Mouse (Mus musculus): ENCODE measurements around the gene Adgrv1. TPM values are rescaled to one million over a fixed set of nuclear protein-coding genes. Genes with fewer than 3 reads are reported as not detected.

The Adgrv1 gene
- polyA plus RNA-seq, 1 experiment from 2014 or later: 10.9 TPM

DNA sequence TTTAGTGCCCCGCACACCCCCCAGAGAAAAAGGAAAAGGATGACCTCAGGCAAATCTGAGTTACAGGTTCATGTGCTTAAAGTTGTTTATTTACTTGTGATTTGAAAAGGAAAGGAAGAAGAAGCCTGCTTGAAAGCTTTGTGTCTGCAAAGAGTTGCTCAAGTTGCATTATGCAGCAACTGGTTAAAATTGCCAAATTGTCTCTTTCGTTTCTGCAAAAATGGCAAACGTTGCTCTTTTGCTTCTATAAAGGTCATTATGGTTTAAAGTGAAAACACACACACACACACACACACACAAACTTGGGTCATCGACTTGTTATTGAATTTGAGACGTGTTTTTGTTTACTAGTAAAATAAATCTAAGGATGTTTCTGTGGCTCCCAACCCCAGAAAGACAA, 500.3 kb downstream of the Adgrv1 start:
- no peaks in the 10 kb centered on the region for H3K27me3 ChIP-seq (replicated peaks; ENCODE audit: low read depth, poor library complexity, severe bottlenecking)
- H3K36me3 ChIP-seq (replicated peaks): no peaks in the 10 kb centered on the region
- DNase-seq (ENCODE audit: low spot score): no peak
- no peak overlapping the region for H3K4me3 ChIP-seq
- no peak overlapping the region for H3K27ac ChIP-seq (replicated peaks)
- WGBS: 63% methylated on average over 5 of the region's 5 CpGs
- H3K9me3 ChIP-seq: no peaks in the 10 kb centered on the region
- H3K4me1 ChIP-seq: peaks cover 43% of the 10 kb centered on the region

DNA sequence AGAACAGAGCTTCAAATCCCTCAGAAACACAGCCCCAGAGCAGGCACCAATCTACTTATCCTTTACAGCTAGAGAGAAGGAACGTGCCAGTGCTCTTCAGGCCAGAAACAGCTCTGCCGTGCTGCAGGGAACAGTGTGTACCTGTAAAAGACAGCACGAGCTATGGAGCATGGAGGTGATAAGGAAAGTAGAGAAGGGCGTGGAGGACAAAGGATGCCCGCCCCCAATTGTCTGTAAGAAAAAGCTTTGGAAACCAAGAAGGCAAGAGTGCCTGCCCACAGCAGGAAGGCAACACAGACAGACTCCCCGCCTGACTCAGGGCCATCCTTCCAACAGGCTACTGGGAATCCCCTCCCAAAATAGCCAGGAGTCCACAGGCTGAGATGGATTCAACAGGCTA, 501.1 kb downstream of the Adgrv1 start:
- Histone ChIP-seq H3K27ac (replicated peaks) (0 out of 2 replicates have a peak overlapping the region, but pooled peaks have one; percentile 20), H3K4me1 (peaks cover 43% of the 10 kb centered on the region), H3K4me3 (no peak overlapping the region), H3K36me3 (replicated peaks) (no peaks in the 10 kb centered on the region), H3K27me3 (replicated peaks; ENCODE audit: low read depth, poor library complexity, severe bottlenecking) (no peaks in the 10 kb centered on the region), H3K9me3 (no peaks in the 10 kb centered on the region)
- 39% methylated on average over 6 of the region's 6 CpGs for WGBS
- DNase-seq (ENCODE audit: low spot score): no peak

DNA sequence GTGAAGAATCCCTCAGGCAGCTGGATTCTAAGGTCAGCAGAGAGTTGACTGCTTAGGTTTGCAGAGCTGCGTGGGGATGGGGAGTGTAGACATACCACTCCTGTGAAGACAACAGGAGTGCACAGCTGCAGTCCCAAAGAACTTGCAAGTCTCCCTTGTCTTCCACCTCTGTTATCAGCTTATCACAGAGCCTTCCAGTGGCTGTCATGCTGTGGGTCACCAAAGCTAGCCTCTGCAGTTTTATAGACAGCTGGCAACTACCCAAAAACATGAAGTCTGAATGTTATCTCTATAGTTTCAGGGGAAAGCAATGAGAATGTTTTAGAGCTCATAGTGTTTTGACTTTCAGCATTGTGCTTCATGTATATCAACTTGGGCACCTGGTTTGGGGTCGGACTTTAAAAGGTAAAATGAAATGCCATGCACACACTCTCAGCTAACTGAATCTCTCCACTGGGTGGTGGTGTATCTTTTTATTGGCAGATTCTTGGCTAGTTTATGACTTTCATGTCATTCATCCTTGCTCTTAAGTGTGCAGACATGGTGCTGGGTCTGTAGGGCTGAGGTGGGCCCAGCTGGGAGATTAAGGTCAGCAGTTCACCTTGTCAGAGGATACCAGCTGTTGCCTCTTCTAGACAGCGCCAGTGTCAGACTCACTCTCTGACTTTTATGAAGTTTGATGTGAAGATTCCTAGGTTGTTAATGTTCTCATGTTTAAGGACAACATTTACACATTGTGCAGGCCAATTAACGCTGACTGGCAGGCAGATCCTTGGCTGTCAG, 502.0 kb downstream of the Adgrv1 start:
- Histone ChIP-seq H3K36me3 (replicated peaks) (no peaks in the 10 kb centered on the region), H3K4me3 (no peak overlapping the region), H3K4me1 (peaks cover 36% of the 10 kb centered on the region), H3K9me3 (no peaks in the 10 kb centered on the region), H3K27me3 (replicated peaks; ENCODE audit: low read depth, poor library complexity, severe bottlenecking) (no peaks in the 10 kb centered on the region), H3K27ac (replicated peaks) (no peak overlapping the region)
- WGBS: 74% methylated on average over 4 of the region's 4 CpGs
- no peak for DNase-seq (ENCODE audit: low spot score)

DNA sequence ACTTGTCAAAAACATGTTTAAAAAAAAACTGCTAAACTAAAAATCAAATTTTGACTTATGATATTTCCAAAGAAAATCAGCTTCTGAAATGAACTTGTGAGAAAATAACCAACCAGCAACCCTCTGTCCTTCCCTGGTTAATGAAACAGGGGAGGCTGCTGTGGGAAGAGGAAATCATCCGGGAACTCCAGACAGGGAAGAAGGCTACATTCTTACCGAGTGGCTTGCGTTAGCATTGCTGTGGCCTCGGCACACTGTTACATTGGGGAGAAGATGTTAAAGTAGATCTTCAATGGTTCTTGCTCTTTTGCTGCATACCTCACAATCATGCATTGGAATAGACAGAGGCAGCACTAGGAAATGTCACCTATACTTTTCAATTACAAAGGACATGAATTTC, 507.1 kb downstream of the Adgrv1 start:
- Histone ChIP-seq H3K27ac (replicated peaks) (no peak overlapping the region), H3K4me1 (no peaks in the 10 kb centered on the region), H3K9me3 (no peaks in the 10 kb centered on the region), H3K27me3 (replicated peaks; ENCODE audit: low read depth, poor library complexity, severe bottlenecking) (no peaks in the 10 kb centered on the region), H3K4me3 (no peak overlapping the region), H3K36me3 (replicated peaks) (no peaks in the 10 kb centered on the region)
- WGBS: 85% methylated on average over 4 of the region's 4 CpGs
- DNase-seq (ENCODE audit: low spot score): no peak

DNA sequence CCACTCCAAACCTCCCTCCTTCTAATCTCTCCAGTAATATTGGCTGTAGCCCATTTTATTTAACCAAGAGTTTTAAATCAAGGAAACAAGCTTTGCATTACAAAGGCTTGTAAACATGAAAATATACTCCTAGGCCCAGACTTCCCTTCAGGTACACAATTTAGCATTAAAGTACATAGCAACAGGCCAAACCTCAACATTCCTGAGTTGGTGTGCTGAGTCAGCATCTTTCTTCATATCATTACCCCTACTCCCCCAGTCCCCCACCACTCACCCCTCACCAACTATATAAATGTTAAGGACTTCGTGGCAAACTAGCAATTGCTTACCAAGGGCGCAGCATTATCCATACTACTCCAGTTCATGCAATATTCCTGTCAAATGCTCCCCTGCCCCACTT, 510.7 kb downstream of the Adgrv1 start:
- no peak for DNase-seq (ENCODE audit: low spot score)
- no peak overlapping the region for H3K4me3 ChIP-seq
- WGBS: 87% methylated on average over 2 of the region's 2 CpGs
- H3K27me3 ChIP-seq (replicated peaks; ENCODE audit: low read depth, poor library complexity, severe bottlenecking): no peaks in the 10 kb centered on the region
- H3K36me3 ChIP-seq (replicated peaks): peaks cover 9% of the 10 kb centered on the region; the same call in 1 of the 2 replicates
- no peaks in the 10 kb centered on the region for H3K9me3 ChIP-seq
- no peaks in the 10 kb centered on the region for H3K4me1 ChIP-seq
- H3K27ac ChIP-seq (replicated peaks): no peak overlapping the region

DNA sequence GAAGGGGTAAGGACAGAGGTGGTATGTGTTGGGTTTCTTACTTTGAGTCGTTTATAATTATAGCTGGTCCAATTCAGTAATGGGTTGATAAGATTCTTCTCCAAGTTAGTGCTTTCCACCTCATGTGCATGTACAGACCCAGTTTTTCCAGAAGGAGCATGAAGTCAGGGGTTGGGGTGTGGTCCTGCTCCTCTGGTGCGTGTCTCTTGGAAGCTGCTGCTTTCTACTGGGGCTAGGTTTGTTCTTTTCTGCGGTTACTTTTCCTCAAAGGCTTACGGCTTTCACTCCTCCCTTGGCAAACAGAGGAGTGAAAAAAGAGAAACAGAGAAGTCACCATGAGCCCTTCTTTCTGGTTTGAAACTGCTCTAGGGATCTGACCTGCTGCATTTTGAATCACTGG, 522.5 kb downstream of the Adgrv1 start:
- 89% methylated on average over 4 of the region's 4 CpGs for WGBS
- Histone ChIP-seq H3K4me3 (no peak overlapping the region), H3K9me3 (no peaks in the 10 kb centered on the region), H3K27ac (replicated peaks) (no peak overlapping the region), H3K27me3 (replicated peaks; ENCODE audit: low read depth, poor library complexity, severe bottlenecking) (no peaks in the 10 kb centered on the region), H3K36me3 (replicated peaks) (no peaks in the 10 kb centered on the region), H3K4me1 (no peaks in the 10 kb centered on the region)
- no peak for DNase-seq (ENCODE audit: low spot score)

DNA sequence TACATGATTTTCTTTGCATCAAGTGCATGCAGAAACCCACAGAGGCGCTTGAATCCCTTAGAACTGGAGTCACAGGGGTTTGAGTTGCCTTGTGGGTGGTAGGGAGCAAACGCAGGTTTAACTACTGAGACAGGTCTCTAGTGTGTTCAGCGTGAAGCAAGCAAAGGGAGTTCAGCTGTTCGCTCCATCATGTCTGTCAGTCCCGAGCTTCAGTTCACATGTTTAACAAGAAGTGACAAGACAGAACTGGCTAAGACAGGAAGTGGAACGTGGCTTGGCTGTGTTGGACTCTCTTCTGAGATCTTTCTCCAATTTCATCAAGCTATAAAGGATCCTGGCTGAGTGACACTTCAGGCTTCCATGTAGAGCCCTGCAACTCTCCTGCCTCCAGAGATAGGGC, 523.3 kb downstream of the Adgrv1 start:
- H3K27ac ChIP-seq (replicated peaks): no peak overlapping the region
- no peak for DNase-seq (ENCODE audit: low spot score)
- no peaks in the 10 kb centered on the region for H3K27me3 ChIP-seq (replicated peaks; ENCODE audit: low read depth, poor library complexity, severe bottlenecking)
- H3K36me3 ChIP-seq (replicated peaks): no peaks in the 10 kb centered on the region
- H3K9me3 ChIP-seq: no peaks in the 10 kb centered on the region
- 73% methylated on average over 6 of the region's 6 CpGs for WGBS
- no peaks in the 10 kb centered on the region for H3K4me1 ChIP-seq
- H3K4me3 ChIP-seq: no peak overlapping the region

DNA sequence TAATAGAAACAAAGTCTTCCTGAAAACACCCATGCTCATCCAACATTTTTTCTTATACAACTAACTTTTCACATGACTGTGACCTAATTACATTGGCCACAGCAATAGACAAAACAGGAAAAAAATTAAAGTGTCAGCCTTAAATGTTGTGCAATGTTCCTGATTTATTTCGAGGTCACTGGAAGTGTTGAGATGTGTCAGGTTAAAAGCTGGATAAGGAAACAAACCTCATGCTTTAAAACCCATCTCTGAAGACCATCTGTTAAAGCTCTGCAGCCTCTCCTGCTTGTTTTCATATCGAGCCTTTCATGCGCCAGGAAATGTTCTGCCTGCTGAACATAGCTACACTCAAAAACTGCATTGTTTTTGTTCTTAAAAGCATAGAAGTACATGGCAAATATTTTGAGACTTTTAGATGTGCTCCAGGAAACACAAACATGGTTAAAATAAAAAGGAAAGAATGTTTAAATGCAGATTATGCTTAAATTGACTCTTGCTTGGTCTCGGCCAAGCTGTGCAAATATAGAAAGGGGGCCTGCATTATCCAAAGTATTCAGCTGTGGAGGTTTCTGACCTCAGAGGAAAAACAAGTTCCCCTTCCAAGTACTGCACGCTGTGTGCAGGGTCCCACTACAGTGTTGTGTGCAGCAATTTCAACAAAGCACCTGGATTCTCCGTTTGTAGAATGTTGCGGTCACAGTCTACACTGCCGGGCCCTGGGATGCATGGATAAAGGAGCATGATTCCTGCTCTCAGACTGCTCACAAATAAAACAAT, 524.2 kb downstream of the Adgrv1 start:
- WGBS: 78% methylated on average over 8 of the region's 8 CpGs
- Histone ChIP-seq H3K36me3 (replicated peaks) (no peaks in the 10 kb centered on the region), H3K4me3 (no peak overlapping the region), H3K27ac (replicated peaks) (0 out of 2 replicates have a peak overlapping the region, but pooled peaks have one; percentile 30), H3K4me1 (no peaks in the 10 kb centered on the region), H3K9me3 (no peaks in the 10 kb centered on the region), H3K27me3 (replicated peaks; ENCODE audit: low read depth, poor library complexity, severe bottlenecking) (no peaks in the 10 kb centered on the region)
- no peak for DNase-seq (ENCODE audit: low spot score)

DNA sequence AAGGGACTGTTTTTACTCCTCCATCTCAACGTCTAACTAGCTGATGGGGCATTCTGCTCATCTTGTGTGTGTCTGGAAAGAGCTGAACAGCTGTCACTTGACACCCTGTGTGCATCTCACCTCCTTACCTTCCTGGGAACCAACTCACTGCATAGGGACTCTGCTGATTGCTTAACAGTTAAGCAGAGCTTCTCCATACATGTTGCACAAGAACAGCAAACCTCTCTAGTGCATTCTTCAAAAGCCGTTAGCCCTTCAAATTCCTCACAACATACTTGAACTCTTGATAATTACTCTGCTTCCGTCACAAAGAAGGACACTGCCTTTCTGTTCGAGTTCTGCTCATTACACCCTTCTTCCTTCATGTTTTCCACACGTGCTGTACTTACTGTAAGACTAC, 525.5 kb downstream of the Adgrv1 start:
- H3K9me3 ChIP-seq: no peaks in the 10 kb centered on the region
- no peaks in the 10 kb centered on the region for H3K4me1 ChIP-seq
- no peaks in the 10 kb centered on the region for H3K36me3 ChIP-seq (replicated peaks)
- WGBS: 63% methylated on average over 5 of the region's 5 CpGs
- DNase-seq (ENCODE audit: low spot score): no peak
- no peak overlapping the region for H3K27ac ChIP-seq (replicated peaks)
- no peak overlapping the region for H3K4me3 ChIP-seq
- no peaks in the 10 kb centered on the region for H3K27me3 ChIP-seq (replicated peaks; ENCODE audit: low read depth, poor library complexity, severe bottlenecking)

DNA sequence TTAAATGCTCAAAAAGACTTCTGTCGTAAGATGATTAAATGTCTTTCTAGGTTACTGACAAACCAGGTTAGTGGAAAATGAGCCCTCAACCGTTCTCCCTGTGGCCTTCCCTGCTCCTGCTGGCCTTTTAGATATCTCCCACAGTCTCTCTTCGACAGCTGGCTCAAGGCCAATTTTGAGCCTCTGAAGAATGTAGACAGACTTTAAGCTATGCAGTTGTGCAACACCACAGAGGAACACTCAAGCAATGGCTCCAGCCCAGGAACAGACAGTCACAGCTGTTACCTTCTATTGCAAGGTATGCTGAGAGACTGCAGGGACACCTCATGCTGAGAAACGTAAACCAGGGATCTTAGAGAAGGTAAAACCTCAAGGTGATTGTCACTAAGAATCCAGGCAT, 529.2 kb downstream of the Adgrv1 start:
- WGBS: 84% methylated on average over 4 of the region's 4 CpGs
- Histone ChIP-seq H3K27me3 (replicated peaks; ENCODE audit: low read depth, poor library complexity, severe bottlenecking) (no peaks in the 10 kb centered on the region), H3K36me3 (replicated peaks) (no peaks in the 10 kb centered on the region), H3K4me1 (no peaks in the 10 kb centered on the region), H3K9me3 (no peaks in the 10 kb centered on the region), H3K4me3 (no peak overlapping the region), H3K27ac (replicated peaks) (no peak overlapping the region)
- no peak for DNase-seq (ENCODE audit: low spot score)

DNA sequence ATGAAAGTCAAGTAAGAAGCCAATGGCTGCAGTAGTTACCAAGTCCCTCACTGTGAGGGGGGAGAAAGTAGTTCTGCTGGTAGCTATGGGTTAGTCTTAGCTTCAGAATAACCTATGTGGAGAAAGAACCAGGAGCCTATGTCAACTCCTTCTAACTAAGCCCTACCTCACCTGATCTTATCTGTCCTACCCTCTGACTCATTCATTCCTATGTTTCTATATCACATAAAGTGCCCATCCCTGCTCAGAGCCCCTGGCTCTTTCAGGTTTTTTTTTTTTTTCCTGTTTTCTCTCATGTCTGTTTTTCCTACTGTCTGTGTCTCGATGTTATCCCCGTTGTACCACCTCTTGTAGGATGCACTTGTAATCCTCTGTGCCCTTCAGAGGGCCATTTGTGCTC, 536.5 kb downstream of the Adgrv1 start:
- WGBS: 82% methylated on average over 2 of the region's 2 CpGs
- H3K36me3 ChIP-seq (replicated peaks): no peaks in the 10 kb centered on the region; the same call in 1 of the 2 replicates

DNA sequence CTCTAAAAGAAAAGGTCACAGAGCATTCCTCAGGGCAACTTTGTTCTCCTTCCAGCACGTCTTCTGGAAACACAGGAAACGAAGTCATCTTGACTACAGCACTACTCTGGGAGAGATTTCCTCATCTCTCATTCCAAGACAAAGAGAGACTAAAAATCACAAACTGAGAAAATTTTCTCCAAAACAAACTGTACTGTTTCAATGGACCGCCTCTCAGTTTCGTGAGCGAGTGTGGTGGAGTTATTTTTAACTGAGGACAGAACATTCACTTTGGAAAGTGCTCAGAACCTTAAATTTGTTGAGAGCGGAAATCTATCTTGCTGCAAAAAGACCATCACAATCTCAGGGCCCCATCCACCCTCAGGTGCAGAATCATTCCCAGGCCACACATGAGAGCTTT, 538.4 kb downstream of the Adgrv1 start:
- H3K4me3 ChIP-seq: no peak overlapping the region
- 86% methylated on average over 6 of the region's 6 CpGs for whole genome bisulfite sequencing
- no peak for DNase-seq (ENCODE audit: low spot score)
- no peaks in the 10 kb centered on the region for H3K9me3 ChIP-seq
- no peaks in the 10 kb centered on the region; the same call in 1 of the 2 replicates for H3K36me3 ChIP-seq (replicated peaks)
- no peak overlapping the region for H3K27ac ChIP-seq (replicated peaks)
- H3K4me1 ChIP-seq: no peaks in the 10 kb centered on the region
- no peaks in the 10 kb centered on the region for H3K27me3 ChIP-seq (replicated peaks; ENCODE audit: low read depth, poor library complexity, severe bottlenecking)

More for the DNA sequence above, 536.5 kb downstream of the Adgrv1 start:
- H3K4me3 ChIP-seq: no peak overlapping the region
- no peak overlapping the region for H3K27ac ChIP-seq (replicated peaks)
- H3K4me1 ChIP-seq: no peaks in the 10 kb centered on the region
- DNase-seq (ENCODE audit: low spot score): no peak
- H3K9me3 ChIP-seq: no peaks in the 10 kb centered on the region
- no peaks in the 10 kb centered on the region for H3K27me3 ChIP-seq (replicated peaks; ENCODE audit: low read depth, poor library complexity, severe bottlenecking)

All from embryonic facial prominence, embryonic 10.5 days (tissue).